Mouse (Mus musculus) heart, adult 2 months (tissue): Measurements from ENCODE around the gene Crybg2.

Source experiments
- CTCF ChIP-seq: fragments of 200-600 bp; IDR thresholded peaks from 2 replicates; pipeline ENCODE4 v1.8.1; 2022; ENCODE audit warnings: antibody characterized with exemption, mild to moderate bottlenecking, moderate library complexity
- EP300 ChIP-seq: fragments of 200-500 bp; IDR thresholded peaks from 2 replicates; pipeline ENCODE4 v1.6.1; 2011; ENCODE audit warnings: low read depth, low read length, control low read depth; ENCODE audit not compliant: insufficient read depth
- POLR2A ChIP-seq: fragments of 200-500 bp; IDR thresholded peaks from 2 replicates; pipeline ENCODE4 v1.6.1; 2011; ENCODE audit warnings: mild to moderate bottlenecking, low read depth, low read length, control low read depth; ENCODE audit not compliant: insufficient read depth

GRCm38 (mm10) chr4:134041317-134042123 lies 19.1 kb upstream of the Crybg2 start:
- TF ChIP-seq CTCF (no peak), POLR2A (no peak), EP300 (no peak)
